Mouse (Mus musculus): ENCODE data around the gene H3f3a. TPM values are rescaled to one million over a fixed set of nuclear protein-coding genes. Genes with fewer than 3 reads are reported as not detected.

Gene H3f3a
- total and polyA plus RNA-seq, 3 experiments, result 571 to 1,420 (median 715) TPM

GRCm38 (mm10) chr1:180777660-180778402 lies 35.9 kb downstream of the H3f3a start:
- in situ Hi-C loops (cut with MboI; ENCODE audit: low pct_ligation_motif_present, low pct_unique_long_range_greater_than_20kb, low sequenced_read_pairs), result no loop called here

GRCm38 (mm10) chr1:180777289-180777659 lies 36.5 kb downstream of the H3f3a start:
- H3K4me1 ChIP-seq (ENCODE audit: control insufficient read depth in 1 of 2, insufficient read depth in 2 of 2), result peaks cover 11 to 15% of the 10 kb centered on the region in 2 experiments
- no peaks in the 10 kb centered on the region for H3K79me2 ChIP-seq (replicated peaks; ENCODE audit: control insufficient read depth, extremely low read depth, insufficient read depth, poor library complexity, severe bottlenecking)
- H3K9me3 ChIP-seq (replicated peaks; ENCODE audit: low read length), result peaks cover 30% of the 10 kb centered on the region
- H3K4me2 ChIP-seq (ENCODE audit: insufficient read depth, low read depth, poor library complexity, severe bottlenecking), result peak overlapping the region; percentile 11; the same call in 1 of the 2 replicates
- in situ Hi-C loops (cut with MboI; ENCODE audit: low pct_ligation_motif_present, low pct_unique_long_range_greater_than_20kb, low sequenced_read_pairs) (no loop called here), dilution Hi-C loops (cut with MboI; ENCODE audit: extremely low pct_ligation_motif_present, extremely low pct_unique_long_range_greater_than_20kb, low sequenced_read_pairs) (no loop called here)
- H3K27ac ChIP-seq (ENCODE audit: insufficient read depth, low read depth), result no peak overlapping the region
- peak overlapping the region; percentile 43 for H3K9ac ChIP-seq (ENCODE audit: insufficient read depth, low read depth)
- DNase-seq (ENCODE audit: extremely low read depth), result no peak
- H3K4me3 ChIP-seq (replicated peaks in 1 of 3; ENCODE audit: low read depth in 2 of 3, low read length in 2 of 3, poor library complexity in 1 of 3), result peak overlapping the region in 2 of 3 experiments; percentile 23 to 42
- H3K27me3 ChIP-seq (replicated peaks), result no peaks in the 10 kb centered on the region
- no peaks in the 10 kb centered on the region for H3K36me3 ChIP-seq (replicated peaks in 1 of 2; ENCODE audit: control insufficient read depth in 1 of 2, insufficient read depth in 1 of 2, low read length in 1 of 2)
- no peak for TF ChIP-seq NELFE (IDR thresholded peaks at IDR 0.05; ENCODE audit: low read depth, low read length)
- no peak for TF ChIP-seq CHD2 (IDR thresholded peaks at IDR 0.05; ENCODE audit: low read length)
- no peak for TF ChIP-seq RCOR1 (conservative IDR thresholded peaks at IDR 0.05; ENCODE audit: low read depth, low read length)
- TF ChIP-seq POLR2AphosphoS2 (IDR thresholded peaks at IDR 0.05; ENCODE audit: low read depth, low read length), result no peak
- TF ChIP-seq RAD21 (IDR thresholded peaks at IDR 0.05; ENCODE audit: low read depth, low read length), result no peak
- no peak for TF ChIP-seq PAX5 (IDR thresholded peaks at IDR 0.05; ENCODE audit: low read length)
- no peak for TF ChIP-seq MAZ (IDR thresholded peaks at IDR 0.05; ENCODE audit: low read depth, low read length)

More at GRCm38 (mm10) chr1:180777660-180778402, 35.9 kb downstream of the H3f3a start:
- TF ChIP-seq RAD21 (IDR thresholded peaks at IDR 0.05; ENCODE audit: low read depth, low read length) (peak; percentile 21), GABPA (IDR thresholded peaks at IDR 0.05; ENCODE audit: insufficient replicate concordance, low read depth, low read length) (no peak), MXI1 (IDR thresholded peaks at IDR 0.05; ENCODE audit: low read depth, low read length) (no peak), ELF1 (IDR thresholded peaks at IDR 0.05; ENCODE audit: low read depth, low read length) (peak; percentile 68; the same call in 1 of the 2 replicates), CTCF (conservative IDR thresholded peaks at IDR 0.05 in 1 of 2, IDR thresholded peaks at IDR 0.05 in 1 of 2; ENCODE audit: low read depth in 2 of 2, low read length in 2 of 2) (peak in 1 of 2 experiments; percentile 44; a peak in 2 of 4 replicates)
- dilution Hi-C loops (cut with MboI; ENCODE audit: extremely low pct_ligation_motif_present, extremely low pct_unique_long_range_greater_than_20kb, low sequenced_read_pairs), result no loop called here
- no peaks in the 10 kb centered on the region for H3K27me3 ChIP-seq (replicated peaks)
- H3K4me2 ChIP-seq (ENCODE audit: insufficient read depth, low read depth, poor library complexity, severe bottlenecking), result peak overlapping the region; percentile 11; the same call in 1 of the 2 replicates
- peak overlapping the region; percentile 43; the same call in 1 of the 2 replicates for H3K9ac ChIP-seq (ENCODE audit: insufficient read depth, low read depth)
- no peak for DNase-seq (ENCODE audit: extremely low read depth)
- no peak overlapping the region for H3K27ac ChIP-seq (ENCODE audit: insufficient read depth, low read depth)
- H3K9me3 ChIP-seq (replicated peaks; ENCODE audit: low read length), result peaks cover 29% of the 10 kb centered on the region
- peaks cover 11 to 15% of the 10 kb centered on the region in 2 experiments for H3K4me1 ChIP-seq (ENCODE audit: control insufficient read depth in 1 of 2, insufficient read depth in 2 of 2)
- H3K79me2 ChIP-seq (replicated peaks; ENCODE audit: control insufficient read depth, extremely low read depth, insufficient read depth, poor library complexity, severe bottlenecking), result no peaks in the 10 kb centered on the region
- H3K4me3 ChIP-seq (replicated peaks in 1 of 3; ENCODE audit: low read depth in 2 of 3, low read length in 2 of 3, poor library complexity in 1 of 3), result peak overlapping the region in 1 of 3 experiments; percentile 42
- no peaks in the 10 kb centered on the region for H3K36me3 ChIP-seq (replicated peaks in 1 of 2; ENCODE audit: control insufficient read depth in 1 of 2, insufficient read depth in 1 of 2, low read length in 1 of 2)

- Histone ChIP-seq H3K36me3 (replicated peaks in 1 of 2; ENCODE audit: control insufficient read depth in 1 of 2, insufficient read depth in 1 of 2, low read length in 1 of 2) (no peaks in the 10 kb centered on the region), H3K4me3 (replicated peaks in 1 of 3; ENCODE audit: low read depth in 2 of 3, low read length in 2 of 3, poor library complexity in 1 of 3) (no peak overlapping the region), H3K4me1 (ENCODE audit: control insufficient read depth in 1 of 2, insufficient read depth in 2 of 2) (peaks cover 11 to 15% of the 10 kb centered on the region in 2 experiments), H3K27me3 (replicated peaks) (no peaks in the 10 kb centered on the region), H3K9ac (ENCODE audit: insufficient read depth, low read depth) (no peak overlapping the region), H3K27ac (ENCODE audit: insufficient read depth, low read depth) (no peak overlapping the region), H3K9me3 (replicated peaks; ENCODE audit: low read length) (peaks cover 31% of the 10 kb centered on the region), H3K79me2 (replicated peaks; ENCODE audit: control insufficient read depth, extremely low read depth, insufficient read depth, poor library complexity, severe bottlenecking) (no peaks in the 10 kb centered on the region), H3K4me2 (ENCODE audit: insufficient read depth, low read depth, poor library complexity, severe bottlenecking) (no peak overlapping the region)
- DNase-seq (ENCODE audit: extremely low read depth), result no peak
- TF ChIP-seq CHD1 (IDR thresholded peaks at IDR 0.05; ENCODE audit: low read depth, low read length), result no peak
- TF ChIP-seq NELFE (IDR thresholded peaks at IDR 0.05; ENCODE audit: low read depth, low read length), result no peak
- no peak for TF ChIP-seq CHD2 (IDR thresholded peaks at IDR 0.05; ENCODE audit: low read length)
- no peak for TF ChIP-seq ZC3H11A (IDR thresholded peaks at IDR 0.05; ENCODE audit: low read depth, low read length)
- TF ChIP-seq MXI1 (IDR thresholded peaks at IDR 0.05; ENCODE audit: low read depth, low read length), result no peak
- no peak for TF ChIP-seq GABPA (IDR thresholded peaks at IDR 0.05; ENCODE audit: insufficient replicate concordance, low read depth, low read length)
- TF ChIP-seq SIN3A (IDR thresholded peaks at IDR 0.05; ENCODE audit: low read length), result no peak
- no peak for TF ChIP-seq ETS1 (conservative IDR thresholded peaks at IDR 0.05; ENCODE audit: low read depth, low read length)
- TF ChIP-seq TCF12 (IDR thresholded peaks at IDR 0.05; ENCODE audit: low read depth, low read length), result no peak
- no peak for TF ChIP-seq USF1 (IDR thresholded peaks at IDR 0.05; ENCODE audit: low read depth, low read length)
- no peak for TF ChIP-seq ZNF384 (IDR thresholded peaks at IDR 0.05; ENCODE audit: low read depth, low read length)
- dilution Hi-C loops (cut with MboI; ENCODE audit: extremely low pct_ligation_motif_present, extremely low pct_unique_long_range_greater_than_20kb, low sequenced_read_pairs), result no loop called here
- in situ Hi-C loops (cut with MboI; ENCODE audit: low pct_ligation_motif_present, low pct_unique_long_range_greater_than_20kb, low sequenced_read_pairs), result no loop called here
Observed at GRCm38 (mm10) chr1:180776494-180776893, 37.2 kb downstream of the H3f3a start.

Measured in CH12.LX (cell line).